Mouse (Mus musculus) central nervous system, embryonic 14 days (tissue): ENCODE measurements around the gene 4930407I10Rik. TPM values are rescaled to one million over a fixed set of nuclear protein-coding genes. Genes with fewer than 3 reads are reported as not detected.

Experiments
- polyA plus RNA-seq: library from polyadenylated mRNA; depleted of rRNA; stranded (reverse); fragments of >200 nt; gene quantifications from 2 replicates; pipeline ENCODE4 v1.2.3, GENCODE M21; 2012; rRNA removed

The 4930407I10Rik gene
- polyA plus RNA-seq, result not detected in 2 replicates

DNA sequence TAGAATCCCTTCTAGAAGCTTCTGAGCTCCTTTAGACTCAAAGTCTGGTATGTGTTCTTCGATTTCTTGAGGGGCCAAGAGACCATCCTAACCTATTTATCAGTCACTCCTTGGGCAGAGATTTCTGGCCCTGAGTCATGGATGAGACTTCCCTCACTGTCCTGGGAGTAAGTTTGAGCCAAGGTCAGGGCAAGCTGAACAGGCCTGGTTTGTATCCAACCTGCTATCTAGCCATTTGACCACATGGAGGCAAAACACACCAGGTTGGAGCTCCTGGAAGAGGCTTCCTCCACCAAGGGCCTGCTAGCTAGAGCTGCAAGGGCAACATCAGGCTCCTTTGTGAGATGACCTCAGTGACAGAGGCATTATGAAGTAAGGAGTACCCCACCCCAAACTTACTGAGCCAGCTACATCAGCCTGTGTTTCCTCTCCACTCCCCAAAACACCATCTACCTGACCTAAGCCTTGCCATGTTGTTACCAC lies at the start of gene 4930407I10Rik:
Gene 4930407I10Rik, plus strand, starts transcription at position 433 of the 483 bp plus-strand sequence.

DNA sequence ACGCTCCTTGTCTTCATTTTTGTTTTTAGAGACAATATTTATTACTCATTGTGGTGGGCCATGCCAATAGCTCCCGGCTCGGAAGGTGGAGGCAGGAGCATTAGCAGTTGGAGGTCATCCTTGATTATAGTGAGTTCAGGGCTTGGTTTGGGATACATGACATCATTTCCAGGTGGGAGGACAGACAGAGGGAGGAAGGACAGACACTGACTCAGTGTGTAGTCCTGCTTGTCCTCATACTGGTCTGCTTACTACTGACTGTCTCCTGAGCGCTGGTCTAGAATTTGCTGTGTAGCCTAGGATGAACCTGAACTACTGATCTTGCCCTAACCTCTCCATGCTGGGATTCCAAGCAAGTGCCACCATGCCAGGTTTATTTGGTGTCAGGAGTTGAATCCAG lies 25.2 kb upstream of the 4930407I10Rik start, which contains the start of gene Desi1:
Gene Desi1, minus strand, starts transcription at position 101 of the 400 bp plus-strand sequence.

DNA sequence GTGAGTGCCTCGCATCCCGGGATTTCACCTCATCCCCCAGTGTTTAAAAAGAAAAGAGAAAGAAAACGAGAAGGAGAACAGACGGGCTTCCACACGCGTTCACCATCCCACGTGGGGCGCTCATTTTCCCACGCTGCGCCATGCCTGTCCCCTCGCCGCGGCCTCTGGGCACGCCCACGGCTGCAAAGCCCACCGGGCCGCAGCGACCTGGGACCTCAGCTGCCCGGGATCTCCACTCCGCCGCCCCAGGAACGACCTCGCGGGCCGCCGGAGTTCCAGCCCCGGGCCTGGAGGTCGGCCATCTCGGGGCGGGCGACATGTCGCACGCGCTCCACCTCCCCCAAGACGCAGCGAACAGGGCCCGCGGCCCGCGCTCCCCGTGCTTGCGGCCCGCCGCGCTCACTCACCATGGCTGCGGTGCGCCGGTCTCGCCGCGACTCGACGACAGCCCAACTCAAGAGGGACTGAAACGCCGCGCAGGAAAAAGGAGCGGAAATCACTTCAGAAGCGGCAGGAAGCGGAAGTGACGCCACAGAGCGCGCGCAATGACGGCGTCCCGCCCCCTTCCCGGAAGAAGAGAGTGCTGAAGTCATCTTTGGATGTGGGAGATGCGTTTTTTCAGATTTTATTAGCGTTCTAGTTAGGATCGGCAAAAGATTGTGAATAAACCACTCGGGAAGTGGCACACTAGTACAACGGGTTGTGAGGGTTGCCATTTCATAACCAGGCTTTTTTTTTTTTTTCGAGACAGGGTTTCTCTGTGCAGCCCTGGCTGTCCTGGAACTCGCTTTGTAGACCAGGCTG lies 11.7 kb upstream of the 4930407I10Rik start, which contains the start of gene Snu13:
Gene Snu13, minus strand, starts transcription at position 519 of the 804 bp plus-strand sequence.

DNA sequence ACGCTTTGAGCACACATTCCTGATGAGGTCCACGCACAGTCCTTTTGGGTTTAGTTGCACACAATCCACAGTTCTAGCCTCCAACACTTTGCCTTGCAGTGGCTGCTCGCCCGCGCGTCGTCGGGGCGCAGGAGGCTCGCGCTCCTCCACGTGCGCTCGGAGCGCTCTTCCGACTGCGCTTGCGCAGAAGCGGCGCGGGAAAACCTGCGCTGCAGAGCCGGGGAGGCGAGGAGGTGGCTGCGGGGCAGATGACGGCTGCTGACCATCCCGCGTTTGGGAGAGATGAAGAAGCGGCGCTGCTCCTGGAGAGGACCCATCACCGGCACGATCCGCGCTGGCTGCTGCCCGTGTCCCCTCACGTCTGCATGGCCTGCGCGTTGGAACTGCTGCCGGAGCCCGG lies 10.9 kb downstream of the 4930407I10Rik start, which contains the start of gene Mei1:
Gene Mei1, plus strand, starts transcription at position 99 of the 400 bp plus-strand sequence.

Other genes with a start within 250 kb of the 4930407I10Rik start
- gene Tob2, start 200.4 kb upstream of the 4930407I10Rik start, polyA plus RNA-seq, result 17.4 and 19.0 TPM in 2 replicates
- gene Phf5a, start 187.2 kb upstream of the 4930407I10Rik start, polyA plus RNA-seq, result 99.7 and 103 TPM in 2 replicates
- 218 and 231 TPM in 2 replicates for gene Aco2, start 186.8 kb upstream of the 4930407I10Rik start, polyA plus RNA-seq
- 29.5 and 34.5 TPM in 2 replicates for gene Polr3h, start 132.9 kb upstream of the 4930407I10Rik start, polyA plus RNA-seq
- 75.6 and 84.5 TPM in 2 replicates for gene Csdc2, start 122.4 kb upstream of the 4930407I10Rik start, polyA plus RNA-seq
- gene Pmm1, start 98.2 kb upstream of the 4930407I10Rik start, polyA plus RNA-seq, result 73.8 and 74.0 TPM in 2 replicates
- not detected in 2 replicates for gene 1700029P11Rik, start 78.6 kb upstream of the 4930407I10Rik start, polyA plus RNA-seq
- 36.0 and 37.2 TPM in 2 replicates for gene Xrcc6, start 71.3 kb upstream of the 4930407I10Rik start, polyA plus RNA-seq
- 39.9 and 41.8 TPM in 2 replicates for gene Desi1, start 25.3 kb upstream of the 4930407I10Rik start, polyA plus RNA-seq
- gene Snu13, start 11.6 kb upstream of the 4930407I10Rik start, polyA plus RNA-seq, result 130 and 143 TPM in 2 replicates
- gene Mei1, start 10.8 kb downstream of the 4930407I10Rik start, polyA plus RNA-seq, result 0.07 and 0.08 TPM in 2 replicates
- gene Ccdc134, start 68.8 kb downstream of the 4930407I10Rik start, polyA plus RNA-seq, result 21.0 and 22.7 TPM in 2 replicates
- gene Srebf2, start 88.0 kb downstream of the 4930407I10Rik start, polyA plus RNA-seq, result 145 and 151 TPM in 2 replicates
- 2.3 and 2.4 TPM in 2 replicates for gene Shisa8, start 153.7 kb downstream of the 4930407I10Rik start, polyA plus RNA-seq
- gene Tnfrsf13c, start 165.2 kb downstream of the 4930407I10Rik start, polyA plus RNA-seq, result 0.31 and 0.43 TPM in 2 replicates
- gene Cenpm, start 185.6 kb downstream of the 4930407I10Rik start, polyA plus RNA-seq, result 22.7 and 24.3 TPM in 2 replicates
- gene 1500009C09Rik, start 193.2 kb downstream of the 4930407I10Rik start, polyA plus RNA-seq, result 47.9 and 57.4 TPM in 2 replicates
- gene Sept3, start 215.7 kb downstream of the 4930407I10Rik start, polyA plus RNA-seq, result 418 and 474 TPM in 2 replicates
- gene Wbp2nl, start 239.8 kb downstream of the 4930407I10Rik start, polyA plus RNA-seq, result 0.09 and 0.10 TPM in 2 replicates